Mouse (Mus musculus): Measurements from ENCODE around the gene Fam76a. TPM values are rescaled to one million over a fixed set of nuclear protein-coding genes. Genes with fewer than 3 reads are reported as not detected.
"Not testable (repeated sequence)": the region's sequence is repeated elsewhere in the genome, so short reads cannot be mapped to it uniquely, and the experiment has no call there.

Fam76a gene
- total RNA-seq, 1 experiment from 2014 or later, result 25.2 TPM

DNA sequence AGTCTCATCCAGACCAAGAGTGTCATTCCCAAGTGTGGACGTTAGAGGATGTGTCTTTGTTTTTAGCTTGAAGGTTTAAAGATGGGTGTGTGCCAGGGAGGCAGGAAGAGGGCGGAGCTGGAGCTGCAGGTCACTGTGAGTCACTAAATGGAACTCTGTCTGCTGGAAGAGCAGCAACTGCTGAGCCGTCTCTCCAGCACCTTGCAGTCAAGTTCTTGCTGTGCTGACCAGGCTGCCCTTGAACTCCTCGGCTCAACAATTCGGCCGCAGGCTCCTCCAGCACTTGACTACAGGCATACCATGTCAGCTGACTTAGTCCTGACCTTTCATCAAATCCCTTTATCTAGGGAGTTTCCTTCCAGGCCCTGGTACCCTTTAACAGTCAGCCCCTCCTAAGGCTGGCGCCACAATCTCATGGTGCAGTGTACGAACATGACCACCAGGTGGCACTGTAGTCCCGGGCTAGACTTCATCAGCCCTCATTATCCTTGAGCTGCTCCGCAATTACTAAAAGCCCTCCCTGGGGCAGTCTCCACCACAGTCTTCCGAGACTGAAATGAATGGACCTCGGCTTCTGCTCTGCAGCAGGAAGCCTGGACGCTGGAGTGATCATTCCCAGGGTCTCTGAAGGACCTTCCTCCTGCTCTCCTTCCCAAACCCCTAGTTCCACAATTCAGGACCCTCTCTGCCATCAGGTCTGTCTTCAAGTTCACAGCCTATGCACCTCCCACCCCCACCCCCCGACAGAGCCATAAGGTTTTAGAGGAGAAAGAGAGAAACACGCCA, 23.1 kb upstream of the Fam76a start:
- ATAC-seq (replicated peaks; ENCODE audit: low read depth, poor library complexity, severe bottlenecking), result peak; percentile 92

GRCm38 (mm10) chr4:132944776-132945175, 22.4 kb upstream of the Fam76a start:
- ATAC-seq (replicated peaks; ENCODE audit: low read depth, poor library complexity, severe bottlenecking), result no peak

DNA sequence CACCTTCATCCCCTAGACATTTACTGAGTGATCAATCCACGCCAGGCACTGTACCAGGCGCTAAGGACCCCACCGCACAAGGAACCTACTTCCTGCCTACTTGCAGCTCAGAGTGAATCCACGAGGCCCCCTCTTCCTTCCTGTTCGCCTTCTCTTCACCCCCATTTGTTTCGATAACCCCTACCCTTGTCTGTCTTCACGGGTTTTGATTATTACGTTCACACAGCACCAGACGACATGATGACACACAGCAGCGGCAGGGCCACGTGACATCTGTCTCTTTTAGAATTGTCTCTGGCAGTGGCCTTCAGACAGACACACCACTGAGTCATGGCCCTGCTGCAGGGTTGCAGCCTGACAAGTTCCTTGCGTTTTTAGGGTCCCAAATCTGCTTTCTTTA, 21.7 kb upstream of the Fam76a start:
- ATAC-seq (replicated peaks; ENCODE audit: low read depth, poor library complexity, severe bottlenecking), result no peak

- ATAC-seq (replicated peaks; ENCODE audit: low read depth, poor library complexity, severe bottlenecking), result no peak
These were observed 20.7 kb upstream of the Fam76a start for GRCm38 (mm10) chr4:132943088-132943487.

- ATAC-seq (replicated peaks; ENCODE audit: low read depth, poor library complexity, severe bottlenecking), result no peak
These were observed 18.8 kb upstream of the Fam76a start for GRCm38 (mm10) chr4:132941012-132941729.

GRCm38 (mm10) chr4:132939421-132940127, 17.2 kb upstream of the Fam76a start:
- peak; percentile 74; the same call in 1 of the 2 replicates for ATAC-seq (replicated peaks; ENCODE audit: low read depth, poor library complexity, severe bottlenecking)

DNA sequence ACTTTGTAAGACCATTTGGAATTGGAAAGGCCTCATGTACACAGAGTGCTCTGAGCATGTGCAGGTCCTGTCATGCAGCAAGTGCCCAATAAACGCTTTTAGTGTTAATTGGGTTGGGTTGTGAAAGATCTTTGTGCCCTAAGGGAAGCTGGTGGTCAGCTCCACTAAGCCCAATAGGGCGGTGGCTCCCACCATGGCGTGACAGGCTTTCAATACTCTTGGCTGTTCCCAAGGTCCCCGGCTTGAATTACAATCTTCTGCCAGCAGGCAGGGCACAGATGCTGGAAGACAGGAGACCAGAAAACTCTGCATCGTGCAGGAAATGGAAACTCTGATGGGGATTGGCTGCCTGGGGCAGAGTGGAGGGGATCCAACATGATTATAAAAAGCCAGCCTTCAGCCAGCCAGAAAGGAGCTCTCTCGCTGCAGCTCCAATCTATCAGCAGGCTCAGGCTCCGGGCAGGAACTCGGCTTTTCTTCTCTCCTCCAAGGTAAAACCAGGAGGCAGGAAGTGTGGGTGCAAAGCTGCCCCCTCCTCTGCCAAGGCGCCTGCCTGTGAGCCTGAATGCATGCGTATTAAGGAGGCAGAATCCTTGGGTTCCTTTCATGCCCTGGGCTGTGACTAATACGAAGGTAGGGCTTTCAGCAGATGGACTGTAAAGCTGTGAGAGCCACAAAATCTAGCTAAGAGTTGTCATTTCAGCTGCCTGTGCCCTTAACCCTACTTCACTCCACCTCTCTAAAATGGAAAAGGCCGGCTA, 16.0 kb upstream of the Fam76a start:
- ATAC-seq (replicated peaks; ENCODE audit: low read depth, poor library complexity, severe bottlenecking), result no peak

- ATAC-seq (replicated peaks; ENCODE audit: low read depth, poor library complexity, severe bottlenecking), result no peak
These were observed 12.3 kb upstream of the Fam76a start for GRCm38 (mm10) chr4:132934639-132935038.

- no peak for ATAC-seq (replicated peaks; ENCODE audit: low read depth, poor library complexity, severe bottlenecking)
These were observed 10.5 kb upstream of the Fam76a start for GRCm38 (mm10) chr4:132932752-132933404.

- ATAC-seq (replicated peaks; ENCODE audit: low read depth, poor library complexity, severe bottlenecking), result peak; percentile 92
These were observed 8.4 kb upstream of the Fam76a start for GRCm38 (mm10) chr4:132930784-132931183.

- ATAC-seq (replicated peaks; ENCODE audit: low read depth, poor library complexity, severe bottlenecking), result not testable (repeated sequence)
These were observed 4.2 kb upstream of the Fam76a start for GRCm38 (mm10) chr4:132926520-132926919.

- 0 out of 2 replicates have a peak, but pooled peaks have one; percentile 12 for ATAC-seq (replicated peaks; ENCODE audit: low read depth, poor library complexity, severe bottlenecking)
These were observed 262 bp downstream of the Fam76a start for GRCm38 (mm10) chr4:132922061-132922530.

DNA sequence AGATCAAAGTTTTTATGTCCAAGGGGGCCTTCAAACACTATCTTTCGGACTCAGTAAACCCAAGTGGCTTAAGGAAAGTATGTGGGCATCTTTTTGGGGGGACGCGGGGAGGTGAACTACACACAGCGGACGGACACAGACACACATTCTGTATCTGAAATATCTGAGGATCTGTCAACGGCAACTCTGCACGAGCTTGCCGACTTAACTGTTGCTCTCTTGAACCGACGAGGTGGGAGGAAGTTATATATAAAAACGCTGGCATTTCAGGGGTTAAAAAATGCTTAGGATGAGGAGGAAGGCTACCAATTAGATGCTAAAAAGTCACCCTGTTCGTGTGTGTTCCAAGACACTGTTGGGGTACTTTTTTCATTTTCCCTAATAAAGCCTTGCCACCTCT, 870 bp downstream of the Fam76a start:
- ATAC-seq (replicated peaks; ENCODE audit: low read depth, poor library complexity, severe bottlenecking), result no peak

GRCm38 (mm10) chr4:132920171-132920570, 2.2 kb downstream of the Fam76a start:
- no peak for ATAC-seq (replicated peaks; ENCODE audit: low read depth, poor library complexity, severe bottlenecking)

GRCm38 (mm10) chr4:132918493-132918892, 3.9 kb downstream of the Fam76a start:
- ATAC-seq (replicated peaks; ENCODE audit: low read depth, poor library complexity, severe bottlenecking), result not testable (repeated sequence)

DNA sequence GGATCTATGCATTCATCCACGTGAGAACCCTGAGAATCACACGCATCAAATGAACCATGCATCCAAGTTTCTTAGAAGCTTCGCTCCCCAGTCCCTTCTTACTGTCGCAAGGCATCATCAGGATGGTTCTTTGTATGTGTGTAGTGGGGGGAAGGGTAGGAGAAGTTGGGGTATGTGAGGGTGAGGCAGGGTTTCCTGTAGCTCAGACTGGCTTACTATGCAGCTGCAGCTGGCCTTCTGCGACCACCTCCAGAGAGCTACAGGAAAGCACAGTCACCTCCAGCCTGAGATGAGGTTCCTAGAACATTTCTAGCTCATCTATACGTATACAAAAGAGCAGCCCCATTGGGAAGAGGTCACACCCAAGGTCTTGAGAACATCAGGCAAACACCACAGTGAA, 10.2 kb downstream of the Fam76a start:
- ATAC-seq (replicated peaks; ENCODE audit: low read depth, poor library complexity, severe bottlenecking), result no peak

GRCm38 (mm10) chr4:132905843-132906360, 16.5 kb downstream of the Fam76a start:
- ATAC-seq (replicated peaks; ENCODE audit: low read depth, poor library complexity, severe bottlenecking), result no peak

DNA sequence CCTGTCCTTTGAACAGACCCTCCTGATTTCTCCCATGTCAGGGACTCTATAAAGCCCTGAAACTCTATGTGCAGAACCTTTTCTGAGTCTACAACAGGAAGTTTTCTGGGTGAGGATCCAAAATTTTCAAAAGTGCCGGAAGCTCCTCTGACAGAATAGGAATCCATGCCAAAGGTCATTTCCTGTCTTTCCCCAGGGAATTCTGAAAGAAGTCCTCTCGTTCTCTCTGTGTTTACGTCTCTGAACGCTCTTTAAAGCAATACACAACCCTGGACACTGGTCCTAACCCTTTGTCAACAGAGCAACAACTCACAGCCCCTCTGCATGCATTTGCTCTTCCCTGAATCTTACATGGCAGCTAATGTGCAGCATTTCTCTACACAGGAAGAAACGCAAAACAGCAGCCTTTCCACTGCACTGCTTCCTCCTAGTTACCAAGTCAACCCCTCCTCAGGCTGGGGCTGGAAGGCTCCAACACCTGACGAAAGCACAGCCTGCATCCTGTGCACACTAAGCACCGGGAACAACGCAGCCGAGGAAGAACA, 17.5 kb downstream of the Fam76a start:
- ATAC-seq (replicated peaks; ENCODE audit: low read depth, poor library complexity, severe bottlenecking), result no peak

DNA sequence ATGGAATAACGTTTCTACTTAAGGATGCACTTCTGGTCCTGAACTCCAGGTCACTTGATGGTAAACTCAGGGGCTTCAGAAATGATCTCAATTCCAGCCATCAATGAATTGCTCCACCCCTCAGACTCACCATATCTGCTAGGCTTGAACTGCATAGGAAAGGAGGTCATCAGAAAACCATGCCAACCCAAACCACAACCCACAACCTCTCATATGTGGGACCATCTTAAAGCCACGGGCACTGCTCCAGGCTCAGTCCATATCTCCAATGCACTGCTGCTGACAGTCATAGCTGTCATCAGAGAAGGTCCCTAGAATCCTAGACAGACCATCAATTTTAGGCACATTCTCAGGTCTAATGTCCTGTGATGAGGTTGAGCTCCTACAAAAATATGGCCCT, 18.3 kb downstream of the Fam76a start:
- peak; percentile 77 for ATAC-seq (replicated peaks; ENCODE audit: low read depth, poor library complexity, severe bottlenecking)

Data from common myeloid progenitor, adult 5-6 weeks (primary cell).